Mouse (Mus musculus) monocyte, adult 2 months (primary cell): ENCODE results near the gene Hadh.

Experiments
- DNase-seq, 2 experiments: peaks; one replicate each; pipeline ENCODE4 v3.0.0; 2022; ENCODE audit warnings: low spot score in 2 of 2, low read depth in 1 of 2

The Hadh gene

GRCm38 (mm10) chr3:131272374-131273100 is 636 bp upstream of the Hadh start:
- DNase-seq = no peak

DNA sequence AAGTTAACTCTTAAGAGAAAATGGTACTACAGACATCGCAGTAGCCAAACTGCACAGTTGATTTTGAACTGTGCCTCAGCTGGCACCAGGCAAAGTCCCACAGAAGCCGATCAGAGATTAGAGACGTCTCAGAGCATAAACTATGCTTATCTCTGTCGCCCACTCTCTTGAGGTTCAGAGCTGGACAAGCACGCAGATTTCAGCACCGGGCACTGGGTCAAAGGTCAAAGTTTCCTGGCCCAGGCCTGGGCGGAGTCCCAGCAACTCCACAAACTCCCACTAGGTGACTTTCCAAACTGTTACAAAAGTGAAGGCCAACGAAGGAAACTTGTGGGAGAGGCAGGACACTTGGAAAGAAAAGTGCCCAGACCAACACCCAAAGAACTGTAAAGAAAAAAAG is 744 bp downstream of the Hadh start:
- DNase-seq = peak in 1 of 2 experiments; percentile 5

- DNase-seq = no peak
Measured at GRCm38 (mm10) chr3:131270381-131270780, 1.5 kb downstream of the Hadh start.

- no peak for DNase-seq
Measured at GRCm38 (mm10) chr3:131266366-131267050, 5.4 kb downstream of the Hadh start.

DNA sequence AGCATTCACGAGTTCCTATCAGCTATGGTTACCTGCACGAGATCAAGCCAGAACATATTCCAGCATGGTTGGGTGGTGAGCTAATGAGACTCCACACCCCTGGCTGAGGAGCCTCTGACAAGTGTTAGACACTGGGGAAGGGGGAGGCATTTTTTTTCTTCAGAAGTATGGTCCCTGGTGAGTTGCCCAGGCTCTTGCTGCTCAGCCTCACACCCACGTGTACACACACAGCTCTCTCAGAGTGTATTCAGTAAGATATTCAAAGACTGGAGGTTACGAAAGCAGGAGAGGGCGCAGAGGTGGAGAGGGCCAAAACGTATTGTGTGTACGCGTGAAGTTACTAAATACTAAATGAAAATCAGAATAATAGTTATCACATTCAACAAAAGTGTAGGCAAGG is 6.4 kb downstream of the Hadh start:
- DNase-seq = no peak

DNA sequence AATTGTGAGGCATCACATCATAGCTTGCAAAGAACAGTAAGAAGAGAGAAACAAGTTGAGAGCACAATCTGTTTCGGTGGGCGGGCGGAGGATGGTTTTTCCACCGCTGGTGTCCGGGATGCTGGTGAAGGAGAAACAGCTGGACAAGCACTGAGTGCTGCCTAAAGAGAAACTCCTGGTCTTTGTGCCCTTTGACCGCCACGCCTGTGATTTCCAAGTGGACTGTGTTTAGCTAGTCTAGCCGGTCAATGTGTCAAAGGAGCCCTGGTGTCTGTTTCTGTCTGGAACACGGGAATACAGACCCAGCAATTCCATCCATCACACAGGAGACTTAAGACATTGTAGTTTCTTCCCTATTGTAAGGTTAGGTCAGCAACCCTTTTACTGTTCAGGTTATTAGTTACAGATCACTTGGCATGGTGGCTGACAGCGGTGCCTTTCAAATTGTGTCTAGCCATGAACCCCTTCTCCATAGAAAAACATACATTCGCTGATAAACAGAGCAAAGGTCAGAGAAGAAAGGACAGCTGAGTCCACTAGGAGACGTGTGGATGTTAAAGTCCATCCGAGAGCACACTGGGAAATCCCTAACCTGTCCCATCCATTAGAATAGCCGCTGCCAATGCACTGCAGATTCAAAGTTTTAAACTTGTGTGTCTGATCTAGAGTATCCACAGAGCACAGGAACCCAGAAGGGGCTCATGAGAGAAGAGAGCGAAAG is 8.0 kb downstream of the Hadh start:
- no peak for DNase-seq

DNA sequence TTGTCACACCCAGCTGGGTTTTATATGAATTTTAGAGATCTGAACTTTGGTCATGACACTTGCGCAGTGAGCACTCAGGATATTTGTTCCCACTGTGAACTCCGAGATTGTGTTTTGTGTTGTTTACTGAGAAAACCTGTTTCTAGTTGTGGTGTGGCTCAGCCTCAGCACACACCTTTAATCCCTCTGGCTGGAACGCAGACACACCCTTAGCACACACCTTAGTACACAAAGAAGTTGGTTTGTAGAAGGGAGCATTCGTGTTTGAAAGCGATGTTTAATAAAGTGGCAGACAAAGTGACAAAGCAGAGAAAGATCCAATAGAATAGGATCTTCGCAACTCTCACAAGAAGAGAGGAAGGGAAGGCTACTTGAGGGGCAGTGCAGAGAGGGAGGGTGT is 11.5 kb downstream of the Hadh start:
- no peak for DNase-seq

- no peak for DNase-seq
Measured at GRCm38 (mm10) chr3:131259392-131259965, 12.4 kb downstream of the Hadh start.

- no peak for DNase-seq
Measured at GRCm38 (mm10) chr3:131258921-131259320, 13.0 kb downstream of the Hadh start.

DNA sequence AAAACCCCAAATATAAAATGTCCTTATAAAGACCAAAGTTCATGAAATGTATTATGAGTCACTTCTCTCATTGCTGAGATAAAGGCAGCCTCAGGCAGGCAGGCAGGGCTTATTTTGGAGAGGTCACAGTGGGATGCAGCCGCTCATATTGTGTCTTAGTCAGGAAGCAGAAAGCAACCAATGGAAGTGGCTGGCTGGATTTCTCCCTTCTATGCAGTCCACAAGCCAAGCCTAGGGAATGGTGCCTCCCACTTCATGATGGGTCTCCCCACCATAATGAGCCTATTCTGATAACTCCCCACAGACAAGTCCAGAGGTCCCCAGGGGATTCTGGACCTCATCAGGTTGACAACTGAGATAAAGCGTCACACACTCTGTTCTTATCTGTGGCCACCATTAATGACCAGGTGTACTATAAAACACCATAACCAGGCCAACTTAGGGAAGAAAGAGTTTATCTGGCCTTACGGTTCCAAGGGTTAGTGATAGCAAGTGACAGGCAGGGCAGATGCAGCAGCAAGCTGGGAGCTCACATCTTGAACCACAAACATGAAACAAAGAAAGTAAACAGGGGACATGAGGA is 16.4 kb downstream of the Hadh start:
- no peak for DNase-seq

DNA sequence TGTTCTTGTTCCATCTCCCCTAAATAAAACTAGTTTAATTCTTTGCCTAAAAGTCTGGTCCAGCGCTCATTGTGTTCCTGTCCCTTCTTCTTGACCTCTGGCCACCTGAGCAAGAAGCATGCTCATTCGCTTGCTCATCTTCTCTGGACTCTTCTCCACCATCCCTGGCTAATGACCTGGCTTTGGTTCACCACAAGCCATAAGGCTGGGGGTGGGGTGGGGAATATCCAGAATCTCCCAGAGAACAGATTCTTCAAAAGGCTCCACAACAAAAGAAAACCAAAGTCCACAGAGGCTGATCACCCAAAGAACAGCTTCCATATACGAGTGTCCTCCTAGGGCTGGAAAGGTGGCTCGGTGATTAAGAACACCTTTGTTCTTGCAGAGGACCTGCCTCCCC is 16.9 kb downstream of the Hadh start:
- no peak for DNase-seq

DNA sequence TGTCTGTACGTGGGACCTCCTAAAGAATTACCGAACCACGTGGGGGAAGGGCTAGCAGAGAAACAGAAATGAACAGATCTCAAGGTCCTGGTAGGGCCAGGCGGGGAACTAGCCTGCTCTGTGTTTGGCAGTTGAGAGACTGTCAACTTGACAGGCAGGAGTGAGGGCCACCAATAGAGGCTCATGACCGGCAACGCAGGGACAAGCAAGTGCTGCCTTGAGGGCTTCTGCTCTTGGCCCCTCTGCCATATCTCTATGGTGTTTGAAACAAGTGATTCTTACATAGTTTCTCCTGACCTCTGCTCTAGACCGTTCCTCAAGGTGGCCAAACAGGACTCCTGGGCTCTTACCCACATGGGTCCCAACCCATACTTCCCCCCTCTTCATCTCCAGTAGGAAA is 20.3 kb downstream of the Hadh start:
- DNase-seq = no peak

DNA sequence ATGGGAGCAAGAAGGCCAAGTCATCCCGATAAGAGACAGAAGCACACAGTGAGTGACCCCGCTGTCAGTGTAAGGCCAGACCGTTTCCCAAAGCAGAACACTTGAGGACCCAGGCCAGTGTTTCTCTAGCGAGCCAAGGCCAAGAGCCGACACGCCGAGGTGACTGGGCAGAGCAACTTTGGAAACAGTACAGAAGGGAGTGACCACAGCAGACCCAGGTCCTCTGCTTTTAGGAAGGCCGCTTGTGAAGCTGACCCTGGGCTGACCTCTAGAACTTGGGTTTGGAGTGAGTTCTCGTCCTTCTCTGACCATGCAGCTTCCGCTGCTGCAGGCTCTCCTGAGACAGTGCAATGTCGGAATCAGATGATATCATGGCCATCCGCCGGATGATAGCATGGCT is 20.9 kb downstream of the Hadh start:
- no peak for DNase-seq

DNA sequence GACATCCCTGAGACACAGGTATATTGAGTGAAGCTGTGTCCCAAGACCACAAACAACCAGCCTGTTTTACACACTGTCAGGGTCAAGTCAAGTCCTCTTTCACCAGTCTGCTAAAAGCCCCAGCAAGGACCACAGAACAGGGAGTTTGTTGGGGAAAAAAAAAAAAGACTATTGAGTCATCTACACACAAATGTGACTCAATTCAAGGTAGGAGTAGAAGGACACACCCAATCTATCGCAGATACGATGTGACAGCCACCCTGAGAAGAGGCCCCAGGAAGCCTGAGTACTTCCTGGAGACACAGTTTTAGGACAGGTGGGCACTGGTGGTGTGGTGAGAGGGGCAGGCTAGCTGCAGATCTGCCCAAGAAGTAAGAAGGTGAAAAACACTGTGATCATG is 21.6 kb downstream of the Hadh start:
- no peak for DNase-seq

DNA sequence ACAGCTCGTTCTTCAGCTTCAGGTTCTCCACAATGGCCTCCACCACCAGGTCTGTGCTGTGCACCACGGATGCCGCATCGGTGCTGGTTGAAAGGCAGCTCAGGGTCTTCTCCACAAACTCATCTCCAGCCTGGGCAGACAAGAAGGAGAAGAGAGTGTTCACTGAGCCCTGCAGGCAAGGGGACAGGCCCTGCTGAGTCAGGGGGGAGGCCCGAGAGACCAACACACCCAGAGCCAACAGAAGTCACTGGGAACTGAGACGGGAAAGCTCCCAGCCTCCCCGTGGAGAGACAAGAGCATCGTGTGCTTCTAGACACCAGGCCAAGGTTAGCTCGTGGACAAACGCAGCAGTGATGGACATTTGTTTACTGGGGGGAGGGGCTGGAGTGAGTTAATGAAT is 23.5 kb downstream of the Hadh start:
- DNase-seq = no peak

- DNase-seq = no peak
Measured at GRCm38 (mm10) chr3:131247851-131248250, 24.1 kb downstream of the Hadh start.

GRCm38 (mm10) chr3:131247447-131247846 is 24.5 kb downstream of the Hadh start:
- DNase-seq = no peak

DNA sequence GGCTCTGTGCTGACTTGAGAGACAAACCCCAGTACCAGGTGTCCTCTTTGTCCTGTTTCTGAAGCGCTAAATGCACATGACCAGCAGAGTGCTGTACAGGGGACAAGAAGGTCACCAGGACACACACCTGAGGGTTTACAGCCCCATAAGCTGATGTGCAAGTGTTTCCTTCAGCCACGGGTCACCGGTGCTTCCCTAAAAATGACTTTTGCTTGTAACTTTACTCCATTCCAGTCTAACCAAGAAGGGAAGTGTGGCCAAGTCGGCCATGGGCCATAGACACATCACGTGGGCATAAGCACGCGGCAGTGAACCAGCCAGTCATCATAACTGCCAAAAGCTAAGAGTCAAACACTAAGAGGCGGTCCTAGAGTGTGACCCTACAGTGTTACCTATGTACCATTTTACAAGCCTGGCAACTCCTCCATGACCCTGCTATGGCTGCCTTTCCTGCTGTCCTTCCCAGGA is 25.3 kb downstream of the Hadh start:
- no peak for DNase-seq

DNA sequence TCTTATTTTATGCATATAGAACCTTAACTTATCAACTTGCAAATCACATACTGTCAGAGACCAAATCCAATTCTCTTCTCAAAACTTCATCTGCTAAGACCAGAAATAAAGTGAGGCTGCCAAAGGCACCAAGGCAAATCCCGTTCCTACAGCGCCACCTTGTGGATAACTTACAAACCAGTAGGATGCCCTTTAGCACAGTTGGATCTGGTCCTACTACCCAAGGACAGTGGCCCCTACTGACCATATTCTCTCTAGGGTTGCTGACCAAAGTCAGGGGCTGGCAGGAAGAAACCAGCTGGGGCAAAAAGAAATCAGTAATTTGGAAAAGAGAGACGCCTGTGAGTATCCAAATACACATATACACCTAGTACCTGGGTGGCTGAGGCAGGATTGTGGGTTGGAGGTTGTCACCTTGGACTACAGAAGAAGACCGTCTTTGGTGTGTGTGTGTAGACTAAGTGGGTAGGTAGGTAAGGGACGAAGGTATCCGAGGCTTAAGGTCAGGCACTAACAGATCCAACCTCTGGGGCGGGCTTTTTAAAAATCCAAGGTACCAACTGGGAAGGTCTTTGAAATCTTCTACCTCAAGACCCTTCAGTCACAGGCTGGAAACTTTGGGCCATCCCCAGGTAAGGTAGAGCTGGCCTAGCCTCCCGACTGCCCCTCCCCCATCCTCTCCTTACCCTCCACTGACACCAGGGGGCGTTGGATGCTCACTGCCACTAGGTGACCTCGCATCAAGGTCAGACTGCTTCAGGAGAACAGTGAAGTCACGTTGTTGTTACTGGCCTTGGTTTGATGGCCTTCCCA is 25.9 kb downstream of the Hadh start:
- DNase-seq = no peak

DNA sequence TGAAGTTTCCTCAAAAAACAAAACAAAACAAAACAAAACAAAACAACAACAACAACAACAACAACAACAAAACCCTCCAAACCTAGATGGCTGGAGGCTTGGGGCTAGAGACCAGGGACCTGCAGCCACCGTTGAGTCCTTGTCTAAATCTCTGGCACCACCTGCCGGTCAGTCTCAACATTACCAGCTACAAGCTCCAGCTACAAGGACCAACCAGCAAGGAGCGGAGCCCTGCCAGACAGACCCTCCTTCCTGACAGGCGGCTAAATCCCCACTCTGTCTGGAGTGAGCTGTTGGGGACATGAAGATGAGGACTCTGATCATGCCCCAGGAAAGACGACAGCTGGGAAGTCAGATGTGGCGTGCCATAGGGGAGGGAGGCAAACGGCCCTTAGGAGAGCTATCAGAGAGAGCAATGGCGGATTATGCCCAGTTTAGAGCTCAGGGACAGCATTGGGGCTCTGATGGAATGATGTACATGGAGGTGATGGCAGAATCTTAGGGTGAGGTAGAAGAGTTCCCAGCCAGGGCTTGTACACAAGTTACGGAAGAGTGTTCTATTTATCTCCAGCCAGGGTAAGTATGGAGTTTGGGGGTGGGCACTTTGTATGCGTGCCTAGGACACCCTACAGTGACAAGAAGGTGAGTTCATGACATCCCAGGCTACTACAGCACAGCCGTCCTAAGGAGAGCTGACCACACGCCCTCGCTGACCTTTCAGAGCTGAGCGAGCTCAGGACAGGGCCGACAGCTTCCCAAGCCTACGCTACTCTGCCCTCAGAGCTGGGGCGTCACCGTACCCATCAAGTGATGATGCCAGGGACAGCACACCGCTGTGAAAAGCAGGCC is 33.9 kb downstream of the Hadh start:
- peak in 1 of 2 experiments; percentile 10 for DNase-seq
